Mouse (Mus musculus): ENCODE measurements around the gene Ripor1. TPM values are rescaled to one million over a fixed set of nuclear protein-coding genes. Genes with fewer than 3 reads are reported as not detected.
"Not testable (repeated sequence)": the region's sequence is repeated elsewhere in the genome, so short reads cannot be mapped to it uniquely, and the experiment has no call there.

Gene Ripor1
- polyA plus RNA-seq, 1 experiment from 2014 or later, result 33.7 TPM

DNA sequence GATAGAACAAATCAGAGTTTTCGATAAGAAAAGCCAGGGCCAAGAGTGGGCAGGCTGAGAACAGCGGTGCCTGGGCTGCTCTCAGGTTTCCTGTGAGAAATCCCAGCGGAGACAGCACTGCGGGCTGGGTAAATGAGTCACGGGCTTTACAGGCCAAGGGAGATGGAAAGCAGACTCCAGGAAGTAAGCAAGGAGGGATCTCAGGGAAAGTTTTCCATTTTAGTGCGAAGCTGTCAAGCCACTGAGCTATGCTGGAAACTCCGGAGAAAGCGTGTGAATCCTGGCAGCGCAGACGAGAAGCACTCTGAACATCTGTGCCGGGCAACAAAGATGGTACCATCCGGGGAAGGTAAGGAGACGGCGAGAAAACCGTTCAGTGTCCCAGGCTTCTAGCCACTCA lies 11.2 kb upstream of the Ripor1 start:
- no peak for ATAC-seq (ENCODE audit: insufficient read depth)
- peak; percentile 59 for DNase-seq
- Histone ChIP-seq H3K9me3 (ENCODE audit: low read depth, low read length) (no peaks in the 10 kb centered on the region), H3K4me3 (ENCODE audit: low read depth, low read length) (no peak overlapping the region), H3K27me3 (ENCODE audit: insufficient read depth, low read length) (no peaks in the 10 kb centered on the region), H3K4me2 (peak overlapping the region; percentile 35; the same call in 1 of the 2 replicates), H3K27ac (ENCODE audit: low read depth) (no peak overlapping the region; the same call in 1 of the 2 replicates), H3K9ac (peak overlapping the region; percentile 26; the same call in 1 of the 2 replicates), H3K36me3 (ENCODE audit: insufficient read depth) (no peaks in the 10 kb centered on the region), H3K4me1 (ENCODE audit: insufficient read depth) (0 out of 2 replicates have a peak, but pooled peaks cover 3% of the 10 kb centered on the region)
- no peak for TF ChIP-seq CTCF (IDR thresholded peaks at IDR 0.05; ENCODE audit: low read depth)
- WGBS, result 14% methylated on average over 15 of the region's 15 CpGs

DNA sequence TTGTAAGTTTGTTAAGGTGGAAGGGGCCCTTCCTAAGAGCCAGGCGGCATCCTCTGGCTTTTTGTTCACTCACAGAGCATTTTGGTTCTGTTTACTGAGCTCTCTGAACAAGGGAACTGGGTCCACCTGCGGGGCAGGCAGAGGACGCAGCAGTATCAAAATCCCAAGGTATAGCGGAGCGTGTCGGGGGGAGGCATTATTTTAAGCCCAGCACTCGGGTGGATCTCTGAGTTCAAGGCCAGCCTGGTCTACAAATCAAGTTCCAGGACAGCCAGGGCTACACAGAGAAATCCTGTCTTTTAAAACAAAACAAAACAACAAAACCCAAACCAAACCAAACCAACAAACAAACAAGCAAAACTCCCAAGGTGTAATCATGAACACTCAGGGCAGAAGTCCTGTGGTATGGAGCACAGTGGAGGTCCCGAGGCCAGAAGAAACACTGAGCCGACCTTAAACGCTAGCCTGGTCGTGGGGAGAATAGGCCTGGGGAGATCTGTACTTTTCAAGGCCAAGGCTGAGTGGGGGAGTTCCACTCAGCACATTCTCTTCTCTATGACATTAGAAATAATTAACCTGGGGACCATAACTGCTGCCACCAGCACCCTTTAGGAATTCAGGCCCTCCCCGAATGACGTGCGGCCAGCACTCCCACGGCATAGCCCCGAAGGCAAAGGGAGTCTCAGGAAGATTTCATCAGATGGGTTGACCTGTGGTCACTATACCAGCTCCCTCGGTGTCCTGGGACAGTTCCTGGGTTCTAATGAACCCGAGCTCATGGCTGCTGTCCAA lies 10.4 kb upstream of the Ripor1 start:
- WGBS, result 69% methylated on average over 18 of the region's 18 CpGs
- ATAC-seq (ENCODE audit: insufficient read depth), result no peak
- peak overlapping the region; percentile 35; the same call in 1 of the 2 replicates for H3K4me2 ChIP-seq

DNA sequence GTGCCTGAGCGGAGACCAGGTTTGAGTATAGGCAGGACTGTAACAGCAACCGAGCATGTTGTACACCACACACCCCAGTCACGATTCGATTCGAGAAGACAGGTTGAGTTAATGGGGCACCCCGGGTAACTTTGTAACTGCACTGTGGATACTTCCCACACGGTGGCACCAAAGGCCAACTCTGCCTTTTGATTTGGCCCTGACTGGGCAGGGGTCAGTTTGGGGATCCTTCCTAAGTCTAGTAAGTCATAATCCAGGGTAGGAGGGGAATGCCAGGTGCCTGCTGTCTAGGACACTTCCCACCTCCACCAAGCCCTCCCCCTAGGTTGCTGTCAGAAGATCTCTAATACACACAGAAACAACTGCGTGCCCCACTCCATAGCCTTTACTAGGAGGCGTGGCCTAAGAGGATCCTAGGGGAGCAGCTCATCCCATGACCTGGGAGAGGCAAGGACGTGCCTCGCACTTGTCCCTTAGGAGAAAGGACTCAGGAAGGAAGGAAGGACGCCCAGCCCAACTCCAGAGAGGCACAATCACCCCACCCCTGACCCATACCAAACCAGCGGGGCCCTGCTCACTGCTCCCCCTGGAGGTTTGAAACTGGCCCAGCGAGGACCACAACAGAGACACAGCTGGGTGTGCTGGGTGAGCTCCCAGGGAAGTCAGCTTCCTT lies 8.6 kb upstream of the Ripor1 start:
- WGBS, result 6% methylated on average over 14 of the region's 14 CpGs
- Histone ChIP-seq H3K4me1 (ENCODE audit: insufficient read depth) (0 out of 2 replicates have a peak, but pooled peaks cover 3% of the 10 kb centered on the region), H3K27ac (ENCODE audit: low read depth) (no peak overlapping the region), H3K4me3 (ENCODE audit: low read depth, low read length) (peak overlapping the region; percentile 8; the same call in 1 of the 2 replicates), H3K9ac (0 out of 2 replicates have a peak overlapping the region, but pooled peaks have one; percentile 11), H3K36me3 (ENCODE audit: insufficient read depth) (no peaks in the 10 kb centered on the region), H3K27me3 (ENCODE audit: insufficient read depth, low read length) (no peaks in the 10 kb centered on the region), H3K9me3 (ENCODE audit: low read depth, low read length) (no peaks in the 10 kb centered on the region), H3K4me2 (peak overlapping the region; percentile 51)
- peak; percentile 80 for TF ChIP-seq CTCF (IDR thresholded peaks at IDR 0.05; ENCODE audit: low read depth)
- ATAC-seq (ENCODE audit: insufficient read depth) (peak; percentile 62), DNase-seq (peak; percentile 74)

More for the DNA sequence above, 10.4 kb upstream of the Ripor1 start:
- Histone ChIP-seq H3K27ac (ENCODE audit: low read depth) (no peak overlapping the region; the same call in 1 of the 2 replicates), H3K4me3 (ENCODE audit: low read depth, low read length) (no peak overlapping the region), H3K9ac (no peak overlapping the region), H3K4me1 (ENCODE audit: insufficient read depth) (0 out of 2 replicates have a peak, but pooled peaks cover 3% of the 10 kb centered on the region), H3K36me3 (ENCODE audit: insufficient read depth) (no peaks in the 10 kb centered on the region), H3K27me3 (ENCODE audit: insufficient read depth, low read length) (no peaks in the 10 kb centered on the region), H3K9me3 (ENCODE audit: low read depth, low read length) (no peaks in the 10 kb centered on the region)
- no peak for TF ChIP-seq CTCF (IDR thresholded peaks at IDR 0.05; ENCODE audit: low read depth)
- DNase-seq, result no peak

DNA sequence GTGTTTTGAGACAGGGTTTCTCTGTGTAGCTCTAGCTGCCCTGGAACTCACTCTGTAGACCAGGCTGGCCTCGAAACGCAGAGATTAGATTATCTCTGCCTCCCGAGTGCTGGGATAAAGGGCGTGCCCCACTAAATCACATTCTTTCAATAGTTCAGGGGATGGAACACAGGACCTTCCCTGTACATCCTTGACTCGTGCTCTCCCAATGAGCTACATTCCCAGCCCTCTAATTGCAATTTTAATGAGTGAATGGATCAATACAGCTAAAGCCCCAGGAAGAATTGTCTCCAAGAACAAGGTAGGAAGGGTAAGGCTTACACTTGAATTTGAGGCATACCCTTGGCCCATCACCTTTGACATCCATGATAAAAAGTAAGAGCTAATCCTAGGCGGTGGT lies 6.3 kb upstream of the Ripor1 start:
- H3K27me3 ChIP-seq (ENCODE audit: insufficient read depth, low read length), result no peaks in the 10 kb centered on the region
- TF ChIP-seq CTCF (IDR thresholded peaks at IDR 0.05; ENCODE audit: low read depth), result no peak
- H3K4me2 ChIP-seq, result no peak overlapping the region
- no peak overlapping the region for H3K4me3 ChIP-seq (ENCODE audit: low read depth, low read length)
- H3K27ac ChIP-seq (ENCODE audit: low read depth), result no peak overlapping the region
- H3K36me3 ChIP-seq (ENCODE audit: insufficient read depth), result no peaks in the 10 kb centered on the region
- no peak overlapping the region for H3K9ac ChIP-seq
- DNase-seq (no peak), ATAC-seq (ENCODE audit: insufficient read depth) (no peak)
- WGBS, result 79% methylated on average over 6 of the region's 6 CpGs
- H3K9me3 ChIP-seq (ENCODE audit: low read depth, low read length), result no peaks in the 10 kb centered on the region
- H3K4me1 ChIP-seq (ENCODE audit: insufficient read depth), result 0 out of 2 replicates have a peak, but pooled peaks cover 3% of the 10 kb centered on the region

DNA sequence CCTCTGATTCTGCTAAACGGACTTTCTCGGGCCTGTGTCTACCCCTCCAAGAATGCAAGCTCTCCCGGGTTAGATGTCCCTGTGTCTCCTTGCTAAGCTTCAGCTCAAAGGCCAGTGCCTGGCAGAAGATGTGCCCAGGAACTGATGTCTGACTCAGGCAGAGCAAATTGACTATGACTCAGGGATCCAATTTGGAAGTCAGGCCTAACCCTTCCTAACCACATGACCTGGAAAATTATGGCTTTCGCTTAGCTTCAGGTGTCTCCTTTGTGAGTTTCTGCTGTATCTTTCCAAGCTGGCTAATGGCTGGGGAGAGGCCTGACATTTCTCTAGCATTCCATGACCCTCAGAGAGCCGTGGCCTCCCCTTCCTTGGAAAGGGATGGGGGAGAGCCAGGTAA lies 3.8 kb upstream of the Ripor1 start:
- TF ChIP-seq CTCF (IDR thresholded peaks at IDR 0.05; ENCODE audit: low read depth), result no peak

DNA sequence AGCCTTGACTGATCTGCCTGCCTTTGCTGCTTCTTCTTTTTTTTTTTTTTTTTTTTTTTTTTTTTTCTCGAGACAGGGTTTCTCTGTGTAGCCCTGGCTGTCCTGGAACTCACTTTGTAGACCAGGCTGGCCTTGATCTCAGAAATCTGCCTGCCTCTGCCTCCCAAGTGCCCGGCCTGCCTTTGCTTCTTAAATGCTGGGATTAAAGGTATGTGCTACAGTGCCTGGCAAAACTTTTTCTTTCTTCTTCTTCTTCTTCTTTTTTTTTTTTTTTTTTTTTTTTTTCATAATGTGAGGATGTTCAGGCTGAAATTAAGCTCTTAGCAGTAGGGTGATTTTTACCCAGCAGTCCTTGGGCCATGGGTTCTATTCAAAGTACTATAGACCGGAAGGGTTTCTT lies 2.5 kb upstream of the Ripor1 start:
- H3K27ac ChIP-seq (ENCODE audit: low read depth); H3K4me3 ChIP-seq (ENCODE audit: low read depth, low read length); H3K27me3 ChIP-seq (ENCODE audit: insufficient read depth, low read length); DNase-seq; H3K36me3 ChIP-seq (ENCODE audit: insufficient read depth); H3K4me1 ChIP-seq (ENCODE audit: insufficient read depth); H3K9ac ChIP-seq; ATAC-seq (ENCODE audit: insufficient read depth); H3K4me2 ChIP-seq; H3K9me3 ChIP-seq (ENCODE audit: low read depth, low read length): not testable (repeated sequence)
- 70% methylated on average over 3 of the region's 3 CpGs for WGBS

More for the DNA sequence above, 3.8 kb upstream of the Ripor1 start:
- Histone ChIP-seq H3K9me3 (ENCODE audit: low read depth, low read length) (no peaks in the 10 kb centered on the region), H3K9ac (no peak overlapping the region), H3K27ac (ENCODE audit: low read depth) (no peak overlapping the region), H3K4me1 (ENCODE audit: insufficient read depth) (peaks cover 6% of the 10 kb centered on the region; the same call in 1 of the 2 replicates), H3K4me2 (no peak overlapping the region), H3K36me3 (ENCODE audit: insufficient read depth) (no peaks in the 10 kb centered on the region), H3K27me3 (ENCODE audit: insufficient read depth, low read length) (no peaks in the 10 kb centered on the region), H3K4me3 (ENCODE audit: low read depth, low read length) (no peak overlapping the region)
- 69% methylated on average over 5 of the region's 5 CpGs for WGBS
- no peak for ATAC-seq (ENCODE audit: insufficient read depth)
- no peak for DNase-seq

Data from lung, embryonic 14.5 days (tissue).